Mouse (Mus musculus) left cerebral cortex, postnatal 25 days (tissue): Measurements from ENCODE around the gene Adcy5. TPM values are rescaled to one million over a fixed set of nuclear protein-coding genes. Genes with fewer than 3 reads are reported as not detected.

Source experiments
- DNase-seq, 2 experiments: peaks; one replicate each; pipeline ENCODE4 v3.0.0; 2022; ENCODE audit warnings: low spot score in 2 of 2, mixed read lengths in 1 of 2
- intact Hi-C: fragments of 180-260 bp; cut with DNase I; formaldehyde crosslinking; loops from one replicate; pipeline ENCODE4 v1.15.1; 2025
- total RNA-seq, 2 experiments: library from RNA; stranded (reverse); gene quantifications; 2 replicates each; pipeline ENCODE4 v1.2.3; 2021

Gene Adcy5
- total RNA-seq, 2 experiments from 2014 or later = 96.4 to 179 TPM

DNA sequence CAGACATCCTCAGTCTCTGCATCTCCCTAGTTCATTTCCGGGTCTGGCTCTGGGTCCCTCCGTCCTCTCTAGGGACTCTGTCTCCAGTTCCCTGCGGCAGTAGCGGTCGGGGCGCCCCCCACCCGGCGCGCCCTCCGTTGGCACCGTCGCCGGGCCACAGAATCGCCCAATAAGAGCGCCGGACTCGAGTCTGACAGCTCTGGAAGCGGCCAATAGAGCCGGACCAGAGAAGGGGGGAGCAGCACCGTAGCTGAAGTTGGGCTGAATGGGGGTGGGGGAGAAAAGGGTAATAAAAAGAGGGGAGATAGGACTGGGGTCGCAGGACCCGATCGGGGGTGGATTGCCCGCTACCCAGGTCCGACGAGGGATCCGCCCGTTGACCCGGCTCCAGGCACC is 434 bp upstream of the Adcy5 start:
- DNase-seq = peak; percentile 65 to 74
- intact Hi-C loops = no loop called here

DNA sequence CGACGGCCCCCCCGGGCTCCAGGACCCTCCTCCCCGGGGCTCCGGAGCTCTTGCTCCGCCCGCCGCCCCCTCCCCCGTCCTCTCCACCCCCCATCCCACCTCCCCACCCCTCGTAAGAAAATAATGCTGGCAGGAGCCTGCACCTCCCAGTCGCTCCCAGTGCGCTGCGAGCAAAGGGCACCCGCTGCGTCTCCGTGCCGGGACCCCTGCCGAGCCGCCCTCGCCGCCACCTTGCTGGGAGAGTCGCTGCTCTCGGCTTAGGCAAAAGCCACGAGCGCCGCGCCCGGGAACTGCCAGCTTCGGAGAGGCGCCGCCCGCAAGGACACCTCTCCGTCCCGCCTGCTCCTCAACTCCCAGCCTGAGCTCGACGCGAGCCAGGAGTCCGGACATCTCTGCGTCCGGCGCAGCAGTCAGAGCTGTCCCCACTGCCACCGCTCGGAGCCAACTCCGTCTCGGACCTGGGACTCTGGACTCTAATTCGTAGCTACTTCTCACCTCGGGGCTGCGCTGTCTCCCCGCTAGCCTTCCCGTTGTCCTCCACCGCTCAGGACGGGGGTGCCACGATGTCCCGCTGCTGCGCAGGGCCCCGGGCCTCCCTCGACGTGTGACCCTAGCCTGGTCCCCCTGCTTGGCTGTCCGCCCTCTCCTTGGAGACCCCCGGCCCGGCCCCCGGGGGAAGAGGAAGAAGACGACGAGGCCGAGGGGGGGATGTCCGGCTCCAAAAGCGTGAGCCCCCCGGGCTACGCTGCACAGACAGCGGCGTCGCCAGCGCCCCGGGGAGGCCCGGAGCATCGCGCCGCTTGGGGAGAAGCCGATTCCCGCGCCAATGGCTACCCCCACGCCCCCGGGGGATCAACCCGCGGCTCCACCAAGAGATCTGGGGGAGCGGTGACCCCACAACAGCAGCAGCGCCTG is 971 bp downstream of the Adcy5 start:
- intact Hi-C loops = loop anchor here (2.0 to 5.0 kb wide), 3 partner anchors 43 to 115 kb away; no protein-coding TSS in a partner anchor
- DNase-seq = peak; percentile 37 to 58

DNA sequence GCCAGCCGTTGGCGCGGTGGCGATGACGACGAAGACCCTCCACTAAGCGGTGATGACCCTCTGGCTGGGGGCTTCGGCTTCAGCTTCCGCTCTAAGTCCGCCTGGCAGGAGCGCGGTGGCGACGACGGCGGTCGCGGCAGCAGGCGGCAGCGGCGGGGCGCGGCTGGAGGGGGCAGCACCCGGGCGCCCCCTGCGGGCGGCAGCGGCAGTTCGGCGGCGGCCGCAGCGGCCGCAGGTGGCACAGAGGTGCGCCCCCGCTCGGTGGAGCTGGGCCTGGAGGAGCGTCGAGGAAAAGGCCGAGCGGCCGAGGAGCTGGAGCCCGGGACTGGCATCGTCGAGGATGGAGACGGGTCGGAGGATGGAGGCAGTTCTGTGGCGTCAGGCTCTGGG is 1.6 kb downstream of the Adcy5 start:
- peak; percentile 22 to 47 for DNase-seq
- intact Hi-C loops = loop anchor here (2.0 to 5.0 kb wide), 3 partner anchors 44 to 114 kb away; no protein-coding TSS in a partner anchor

DNA sequence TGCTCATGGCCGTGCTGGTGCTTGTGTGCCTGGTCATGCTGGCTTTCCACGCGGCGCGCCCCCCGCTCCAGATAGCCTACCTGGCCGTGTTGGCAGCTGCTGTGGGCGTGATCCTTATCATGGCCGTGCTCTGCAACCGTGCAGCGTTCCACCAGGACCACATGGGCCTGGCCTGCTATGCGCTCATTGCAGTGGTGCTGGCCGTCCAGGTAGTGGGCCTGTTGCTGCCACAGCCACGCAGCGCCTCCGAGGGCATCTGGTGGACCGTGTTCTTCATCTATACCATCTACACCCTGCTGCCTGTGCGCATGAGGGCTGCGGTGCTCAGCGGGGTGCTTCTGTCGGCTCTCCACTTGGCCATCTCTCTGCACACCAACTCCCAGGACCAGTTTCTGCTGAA is 2.2 kb downstream of the Adcy5 start:
- intact Hi-C loops = loop anchor here (2.0 to 5.0 kb wide), 3 partner anchors 45 to 114 kb away; no protein-coding TSS in a partner anchor
- DNase-seq = no peak

DNA sequence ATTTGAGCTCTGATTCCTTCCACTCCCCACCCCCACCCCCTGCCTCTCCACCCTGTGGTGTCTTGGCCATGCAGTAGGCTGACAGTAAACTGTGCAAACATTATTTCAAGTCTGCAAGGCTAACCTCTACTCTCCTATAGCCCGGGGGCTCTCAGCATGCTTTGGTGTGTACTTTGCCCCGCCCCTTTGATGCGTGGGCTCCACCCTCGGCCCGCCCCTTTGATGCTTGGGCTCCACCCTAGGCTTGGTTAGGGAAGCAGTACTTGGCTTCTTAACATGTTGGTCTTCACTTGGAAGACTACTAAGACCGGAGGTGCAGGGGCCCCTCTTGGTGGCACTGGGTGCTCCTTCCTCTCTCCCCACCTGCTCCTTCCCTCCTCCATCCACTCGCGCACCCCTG is 4.9 kb downstream of the Adcy5 start:
- peak in 1 of 2 experiments; percentile 28 for DNase-seq
- intact Hi-C loops = loop anchor here (5.0 kb wide), 2 partner anchors 47 to 102 kb away; no protein-coding TSS in a partner anchor

DNA sequence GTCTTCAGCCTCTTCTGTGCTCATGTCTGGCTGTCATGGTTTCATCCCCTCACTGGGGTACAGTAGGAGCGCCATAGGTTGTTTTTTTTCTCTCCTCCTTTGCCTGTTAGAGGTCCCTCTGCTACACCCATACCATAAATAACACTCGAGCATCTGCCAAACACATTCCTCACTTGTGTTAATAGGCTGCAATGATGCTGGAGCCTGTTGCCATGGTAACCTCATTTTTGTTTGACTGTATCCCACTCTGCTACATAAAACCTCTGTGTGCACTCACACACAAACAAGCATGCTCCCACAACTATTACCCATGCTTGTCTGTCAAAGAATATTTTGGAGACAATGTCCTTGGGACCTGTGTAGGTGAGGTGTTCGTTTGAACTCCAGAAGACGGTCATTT is 5.3 kb downstream of the Adcy5 start:
- intact Hi-C loops = loop anchor here (5.0 kb wide), 2 partner anchors 48 to 103 kb away; no protein-coding TSS in a partner anchor
- peak; percentile 65 to 84 for DNase-seq

DNA sequence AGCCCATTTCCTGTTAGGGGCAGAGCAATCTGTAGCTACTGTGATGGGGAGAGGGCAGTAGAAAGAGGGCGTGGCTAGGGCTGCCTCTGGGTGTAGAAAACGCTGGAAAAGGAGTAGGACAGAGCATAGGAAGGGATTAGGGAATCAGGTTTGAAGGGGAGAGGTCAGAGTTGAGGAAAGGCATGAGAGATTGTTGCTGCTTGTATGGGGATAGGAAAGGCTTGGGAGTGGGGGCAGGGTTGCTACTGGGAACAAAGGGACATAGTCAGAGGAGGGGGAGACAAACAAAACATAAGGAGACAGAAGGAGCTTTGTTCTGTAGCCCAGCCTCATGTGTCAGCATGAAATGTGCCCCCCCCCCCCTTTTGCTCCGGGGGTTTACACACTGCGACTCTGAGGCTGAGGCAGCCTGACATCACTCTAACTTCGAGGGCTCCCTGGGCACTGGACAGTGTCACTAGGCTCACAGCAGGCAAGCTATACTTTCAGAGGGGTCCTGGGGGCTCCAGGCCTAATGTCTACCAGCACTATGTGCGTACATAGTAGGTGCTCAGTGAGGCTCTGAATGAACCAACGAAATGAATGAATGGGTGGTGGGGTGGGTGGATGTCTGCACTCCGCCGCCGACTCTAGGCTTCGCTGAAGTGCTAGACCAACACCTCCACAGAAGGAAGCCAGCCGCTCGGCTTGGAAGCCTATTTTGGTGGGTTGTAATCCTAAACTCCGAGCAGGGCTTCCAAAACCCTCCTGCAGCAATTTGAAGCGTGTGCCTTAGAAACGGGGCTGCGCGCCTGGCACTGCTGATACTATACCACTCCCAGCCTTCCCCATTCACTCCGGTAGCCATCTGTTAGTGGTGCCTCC is 9.9 kb downstream of the Adcy5 start:
- DNase-seq = peak; percentile 54 to 84
- intact Hi-C loops = no loop called here

DNA sequence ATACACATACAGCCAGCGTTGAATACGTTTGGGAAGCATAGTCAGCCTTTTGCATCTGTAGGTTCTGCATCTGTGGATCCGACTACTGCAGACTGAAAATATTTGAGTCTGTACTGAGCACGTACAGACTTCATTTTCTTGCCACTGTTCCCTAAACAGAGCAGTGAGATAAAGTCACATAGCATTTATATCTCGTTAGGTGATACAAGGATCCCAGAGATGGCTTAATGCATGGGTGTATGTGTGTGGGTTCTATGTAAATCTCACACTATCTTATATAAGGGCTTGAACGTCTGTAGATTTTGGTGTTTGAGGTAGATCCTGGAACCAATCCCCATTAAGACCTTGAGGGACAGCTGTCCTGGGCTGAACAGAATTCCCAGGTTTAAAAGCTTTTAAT is 10.7 kb downstream of the Adcy5 start:
- intact Hi-C loops = no loop called here

DNA sequence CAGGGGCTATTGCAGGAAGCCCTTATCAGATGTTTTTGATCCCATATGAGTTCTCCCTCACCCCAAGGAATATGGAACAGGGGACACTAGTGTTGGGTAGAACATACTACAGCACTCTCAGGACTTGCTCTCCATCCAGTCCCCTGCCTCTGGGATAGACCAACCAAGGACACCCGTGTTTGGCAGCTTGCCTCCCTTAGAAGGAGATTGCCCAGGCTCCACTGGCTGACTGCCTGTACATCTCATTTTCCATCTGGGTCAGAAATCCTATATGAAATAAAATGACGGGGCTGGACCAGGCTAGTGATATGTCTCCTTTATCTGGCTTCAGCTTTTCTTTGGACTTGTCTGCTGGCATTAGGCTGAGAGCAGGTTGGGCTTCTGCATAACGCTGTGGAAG is 11.1 kb downstream of the Adcy5 start:
- peak in 1 of 2 experiments; percentile 59 for DNase-seq
- intact Hi-C loops = no loop called here

More for the DNA sequence above, 10.7 kb downstream of the Adcy5 start:
- peak in 1 of 2 experiments; percentile 56 for DNase-seq

DNA sequence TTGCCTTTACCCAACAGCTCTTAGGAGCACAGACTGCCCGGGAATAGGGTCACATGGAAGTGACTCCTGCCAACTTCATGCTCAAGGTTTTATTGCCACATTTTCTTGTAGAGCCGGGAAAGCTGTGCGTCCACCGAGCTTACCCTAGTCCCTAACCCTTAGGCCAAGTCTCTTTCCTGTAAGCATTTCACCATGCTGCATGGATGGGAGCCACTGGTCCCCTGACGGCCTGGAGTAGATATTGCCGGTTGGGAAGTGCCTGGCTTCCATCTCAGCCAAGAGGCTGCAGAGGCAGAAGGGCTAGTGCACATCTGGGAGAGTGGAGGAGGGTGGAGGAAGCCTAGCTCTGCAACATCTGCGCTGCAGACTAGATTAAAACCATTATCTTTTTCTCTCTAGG is 14.8 kb downstream of the Adcy5 start:
- intact Hi-C loops = no loop called here
- DNase-seq = no peak

DNA sequence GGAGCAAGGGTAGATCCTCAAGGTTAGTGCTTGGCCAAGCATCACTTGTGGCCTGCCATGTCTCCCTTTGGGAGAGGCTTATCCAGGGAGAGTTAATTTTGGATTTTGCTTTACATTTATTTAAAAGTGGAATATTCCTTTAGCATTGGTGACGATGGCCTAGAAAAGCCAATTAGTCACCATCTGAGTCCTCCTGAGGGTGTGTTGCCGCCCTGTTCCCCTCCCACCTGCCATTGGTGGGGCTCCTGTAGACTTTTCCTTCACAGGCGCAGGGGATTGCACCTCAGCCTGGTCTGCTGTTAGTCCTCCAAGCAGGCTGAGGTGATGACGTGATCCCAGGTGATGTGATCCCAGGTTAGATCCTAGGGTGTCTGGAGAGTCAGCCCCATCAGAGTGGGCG is 17.5 kb downstream of the Adcy5 start:
- DNase-seq = peak in 1 of 2 experiments; percentile 38
- intact Hi-C loops = no loop called here

DNA sequence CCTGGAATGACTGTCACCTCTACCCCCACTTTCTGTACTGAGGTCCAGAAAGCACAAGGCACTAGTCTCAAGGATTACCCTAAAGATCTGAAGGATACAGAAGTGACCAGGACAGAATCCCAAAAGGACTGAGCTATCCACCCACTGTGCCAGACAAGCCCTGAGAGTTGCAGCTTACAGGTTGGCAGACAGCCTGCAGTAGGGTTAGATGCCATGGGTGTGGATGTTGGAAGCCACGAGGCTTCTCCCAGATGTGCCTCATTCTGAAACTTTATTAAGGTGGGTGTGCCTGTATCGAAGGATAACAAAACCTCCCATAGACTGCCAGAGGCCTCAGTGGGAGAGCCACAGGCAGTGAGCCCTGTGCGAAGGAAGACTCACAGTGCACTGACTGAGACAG is 23.8 kb downstream of the Adcy5 start:
- DNase-seq = no peak
- intact Hi-C loops = no loop called here

DNA sequence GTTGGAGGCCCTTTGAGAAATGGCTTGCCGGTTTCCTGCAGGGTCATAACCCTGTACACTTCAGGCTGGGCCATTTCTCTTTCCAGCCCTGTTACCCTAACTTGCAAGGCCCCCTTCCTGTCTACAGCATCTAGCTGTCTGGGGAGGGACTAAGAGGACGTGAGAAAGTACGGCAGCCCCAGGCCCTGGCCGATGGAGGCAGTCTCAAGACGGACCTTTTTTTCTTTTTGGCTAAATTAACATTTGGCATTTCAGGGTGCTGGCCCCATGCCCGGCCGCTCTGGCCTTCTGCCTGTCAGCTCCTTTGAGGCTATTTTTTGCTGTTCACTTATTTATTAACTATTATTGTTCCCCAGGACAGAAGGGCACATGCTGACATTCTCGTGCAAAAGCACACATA is 24.4 kb downstream of the Adcy5 start:
- intact Hi-C loops = no loop called here
- DNase-seq = no peak

DNA sequence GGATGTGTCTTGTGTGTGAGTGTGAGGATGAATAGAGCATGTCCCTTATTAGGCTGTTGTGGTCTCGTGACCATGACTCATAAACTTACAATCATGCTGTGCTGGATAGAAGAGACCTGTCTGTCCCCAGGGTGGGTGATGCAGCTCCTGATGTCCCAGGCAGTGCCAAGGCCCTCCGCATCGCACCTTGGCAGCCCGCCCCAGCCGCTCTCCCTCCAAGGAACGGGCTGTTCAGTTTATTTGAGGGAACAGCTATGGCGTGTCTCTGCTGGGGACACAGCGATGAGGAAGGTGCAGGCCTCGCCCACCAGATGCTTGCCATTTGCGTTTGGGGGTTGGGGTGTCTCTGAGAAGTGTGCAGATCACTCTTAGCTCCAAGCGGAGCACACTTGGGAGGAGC is 28.5 kb downstream of the Adcy5 start:
- intact Hi-C loops = no loop called here

DNA sequence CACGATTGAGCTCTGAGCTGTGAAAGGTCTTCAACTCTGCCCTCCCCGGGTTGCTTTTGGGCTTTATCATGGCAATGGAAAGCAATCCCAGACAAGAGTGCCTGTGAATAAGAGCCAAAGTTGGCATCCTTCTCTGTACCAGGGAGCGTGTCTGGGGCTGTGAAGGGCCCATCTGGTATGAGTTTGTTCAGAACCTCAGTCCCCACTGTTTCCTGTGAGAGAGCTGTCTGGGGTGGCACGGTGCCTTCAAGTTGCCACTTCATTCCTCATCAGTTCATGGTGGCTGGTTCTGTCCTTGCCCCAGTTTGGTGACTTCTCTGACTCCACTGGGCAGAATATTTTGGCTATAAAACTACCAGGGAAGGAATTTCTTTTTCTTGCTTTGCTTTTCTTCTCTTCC is 33.4 kb downstream of the Adcy5 start:
- intact Hi-C loops = no loop called here
- no peak for DNase-seq

More for the DNA sequence above, 28.5 kb downstream of the Adcy5 start:
- DNase-seq = peak in 1 of 2 experiments; percentile 28

DNA sequence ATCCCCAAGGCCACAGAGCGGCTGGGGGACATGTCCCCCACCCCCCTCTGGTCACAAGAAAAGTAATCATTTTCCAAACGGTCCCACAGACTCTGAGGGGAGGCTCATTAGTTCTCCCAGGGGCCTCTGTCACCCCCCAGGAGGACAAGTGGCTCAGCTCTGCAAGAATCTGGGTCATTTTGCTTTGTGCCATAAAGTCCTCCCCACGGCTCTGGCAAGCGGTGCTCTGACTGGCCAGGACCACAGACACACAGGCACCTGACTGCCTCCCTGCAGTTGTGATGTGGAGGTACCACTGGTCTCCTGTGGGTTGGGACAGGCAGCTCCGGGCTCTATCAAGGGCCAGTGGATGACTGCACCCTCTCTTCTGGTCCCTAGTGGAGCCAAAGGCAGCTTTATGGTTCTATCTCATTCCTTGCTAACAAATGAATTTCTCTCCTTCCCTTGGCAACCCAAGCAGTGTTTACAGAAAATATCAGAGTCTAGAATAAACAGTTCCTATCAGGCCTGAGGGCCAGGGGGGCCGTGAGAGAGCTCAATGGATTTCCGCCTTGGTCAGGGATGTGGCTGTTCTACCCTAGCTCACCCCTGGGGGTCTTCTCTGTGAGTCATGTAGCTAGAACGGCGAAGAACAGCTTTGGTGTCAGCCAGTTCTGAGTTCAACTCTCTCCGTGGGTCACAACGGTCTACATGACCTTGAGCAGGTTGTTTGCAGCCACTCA is 34.9 kb downstream of the Adcy5 start:
- intact Hi-C loops = no loop called here
- no peak for DNase-seq

DNA sequence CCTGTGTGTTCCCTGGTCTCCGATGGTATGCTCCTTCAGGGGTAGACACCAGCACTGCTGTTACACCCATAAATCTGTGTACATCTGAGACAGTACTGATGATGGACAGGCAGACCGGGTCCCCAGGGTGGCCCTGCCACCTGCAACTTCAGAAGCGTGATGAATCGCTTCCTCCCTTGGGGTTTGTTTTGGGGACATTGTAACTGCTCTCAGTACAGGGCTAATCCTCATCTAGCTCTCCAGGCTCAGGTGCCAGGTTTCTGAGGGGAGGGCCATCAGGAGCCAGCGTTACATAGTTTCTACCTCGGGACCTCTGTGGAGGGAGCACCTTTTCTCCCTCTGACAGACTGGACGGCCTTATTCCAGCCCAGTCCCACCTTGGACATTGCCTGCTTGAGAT is 36.1 kb downstream of the Adcy5 start:
- intact Hi-C loops = no loop called here
- no peak for DNase-seq

DNA sequence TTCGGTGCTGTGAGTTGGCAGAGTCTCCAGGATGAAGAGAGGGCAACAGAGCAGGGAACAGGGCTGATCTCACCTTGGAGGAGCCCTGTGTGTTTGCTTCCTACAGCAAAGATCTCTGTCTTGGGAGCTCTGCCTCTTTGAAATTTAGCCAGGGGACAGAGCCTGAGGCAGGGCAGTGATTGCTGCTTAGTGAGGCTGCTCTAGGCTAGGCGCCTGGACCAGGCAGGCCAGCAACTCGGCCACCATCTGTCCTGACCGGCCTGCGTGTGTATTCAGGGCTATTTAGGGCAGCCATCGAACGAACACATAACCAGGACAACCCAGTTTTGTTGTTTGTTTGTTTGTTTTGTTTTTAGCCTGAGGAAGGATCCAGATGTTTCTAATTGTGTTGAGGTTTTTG is 36.6 kb downstream of the Adcy5 start:
- no peak for DNase-seq
- intact Hi-C loops = no loop called here

DNA sequence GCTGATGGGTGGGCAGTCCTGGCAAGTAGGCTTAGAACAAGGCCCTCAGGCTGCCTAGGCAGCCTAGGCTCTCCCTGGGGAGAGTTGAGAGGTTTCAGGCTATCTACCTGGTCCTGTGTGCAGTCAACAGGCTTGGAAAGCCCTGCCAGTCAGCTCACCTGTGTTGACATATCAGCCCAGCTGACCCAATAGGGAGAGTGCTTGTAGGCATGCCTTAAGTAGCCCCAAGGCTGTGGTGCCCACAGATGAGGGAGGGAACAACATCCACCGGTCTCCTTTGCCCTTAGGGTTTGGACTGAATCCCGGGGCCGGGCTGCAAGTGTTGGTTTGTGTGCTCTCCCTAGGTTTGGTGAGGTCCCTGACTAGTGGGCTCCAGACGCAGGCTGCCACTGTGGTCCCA is 37.8 kb downstream of the Adcy5 start:
- DNase-seq = no peak
- intact Hi-C loops = no loop called here

DNA sequence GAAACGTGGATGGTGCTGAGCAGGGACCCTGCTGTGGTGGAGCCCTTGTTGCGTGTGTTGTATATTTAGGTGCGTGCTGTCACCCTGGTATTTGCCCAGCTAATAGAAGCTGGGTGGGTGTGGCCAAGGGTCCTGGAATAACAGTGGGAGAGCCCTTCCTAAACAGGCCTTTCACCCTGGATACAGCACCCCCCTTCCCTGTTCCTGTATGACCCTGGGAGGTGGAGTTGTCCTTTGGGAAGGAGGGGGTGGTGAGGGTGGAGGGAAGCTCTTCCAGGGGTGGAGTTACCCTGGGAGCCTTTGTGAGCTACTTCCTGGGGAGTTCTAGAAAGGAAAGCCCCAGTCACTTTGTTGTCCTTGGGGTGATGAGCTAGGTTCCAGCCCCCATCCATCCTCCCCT is 38.7 kb downstream of the Adcy5 start:
- intact Hi-C loops = no loop called here
- no peak for DNase-seq
